Mouse (Mus musculus) liver, embryonic 12.5 days (tissue): Measurements from ENCODE around the gene Naa35. TPM values are rescaled to one million over a fixed set of nuclear protein-coding genes. Genes with fewer than 3 reads are reported as not detected.

Experiments
- ATAC-seq: fragments of 200-750 bp; cut with Nextera tagmentation; 2 replicates; pipeline ENCODE4 v1.8.0; 2017; ENCODE audit warnings: moderate number of reproducible peaks, mild to moderate bottlenecking, moderate library complexity
- H3K27ac ChIP-seq: fragments of 300-500 bp; sonication (generic); 2 replicates; pipeline ENCODE4 v1.5.1; 2016; ENCODE audit warnings: mild to moderate bottlenecking
- H3K27me3 ChIP-seq: fragments of 300-500 bp; sonication (generic); replicated peaks from 2 replicates; pipeline ENCODE4 v1.6.1; 2016; ENCODE audit warnings: mild to moderate bottlenecking, moderate library complexity
- H3K36me3 ChIP-seq: fragments of 300-500 bp; sonication (generic); 2 replicates; pipeline ENCODE4 v1.6.1; 2016; ENCODE audit warnings: mild to moderate bottlenecking, moderate library complexity
- H3K4me1 ChIP-seq: fragments of 300-500 bp; sonication (generic); 2 replicates; pipeline ENCODE4 v1.6.1; 2016
- H3K4me2 ChIP-seq: fragments of 300-500 bp; sonication (generic); 2 replicates; pipeline ENCODE4 v1.6.1; 2016; ENCODE audit warnings: mild to moderate bottlenecking, moderate library complexity
- H3K4me3 ChIP-seq: fragments of 300-500 bp; sonication (generic); 2 replicates; pipeline ENCODE4 v1.5.1; 2016; ENCODE audit warnings: mild to moderate bottlenecking, moderate library complexity
- H3K9ac ChIP-seq: fragments of 300-500 bp; sonication (generic); 2 replicates; pipeline ENCODE4 v1.6.1; 2016; ENCODE audit warnings: mild to moderate bottlenecking, moderate library complexity
- H3K9me3 ChIP-seq: fragments of 300-500 bp; sonication (generic); replicated peaks from 2 replicates; pipeline ENCODE4 v1.6.1; 2016; ENCODE audit warnings: mild to moderate bottlenecking, moderate library complexity
- WGBS: fragments of 180-500 bp; shearing (Covaris S2); methylation state at CpG from one replicate; pipeline ENCODE4 v1.1.7; 2016; ENCODE audit not compliant: insufficient replicate concordance; 5-methylcytosine and 5-hydroxymethylcytosine counted together
- polyA plus RNA-seq: library from polyadenylated mRNA; unstranded; fragments of >200 nt; fragmentation: Nextera tagmentation; extraction: Ambion mirVana; gene quantifications from 2 replicates; pipeline ENCODE4 v1.2.1, GENCODE M21; 2016

Naa35 gene
- polyA plus RNA-seq, 1 experiment from 2014 or later, result 35.5 TPM

GRCm38 (mm10) chr13:59675151-59676011 is 90.3 kb downstream of the Naa35 start, which contains the start of gene Golm1:
Golm1 (minus strand) TSS chr13:59675811.
- no peaks in the 10 kb centered on the region for H3K27me3 ChIP-seq
- peak within 1 kb of the TSS; percentile 87 for H3K4me2 ChIP-seq
- WGBS, result under 1% methylated on average over 43 of the region's 61 CpGs
- peaks cover 78% of the 10 kb centered on the region for H3K4me1 ChIP-seq
- H3K9ac ChIP-seq, result peak within 1 kb of the TSS; percentile 88
- peak within 1 kb of the TSS; percentile 88 for H3K27ac ChIP-seq
- H3K36me3 ChIP-seq, result peaks cover 18% of the 10 kb centered on the region
- H3K9me3 ChIP-seq, result no peaks in the 10 kb centered on the region
- H3K4me3 ChIP-seq, result peak within 1 kb of the TSS; percentile 82
- peak; percentile 88 for ATAC-seq

GRCm38 (mm10) chr13:59676316-59677229 is 91.5 kb downstream of the Naa35 start:
- peak overlapping the region; percentile 87 for H3K4me2 ChIP-seq
- H3K27ac ChIP-seq, result 0 out of 2 replicates have a peak overlapping the region, but pooled peaks have one; percentile 88
- H3K9ac ChIP-seq, result peak overlapping the region; percentile 88; the same call in 1 of the 2 replicates
- no peaks in the 10 kb centered on the region for H3K9me3 ChIP-seq
- no peaks in the 10 kb centered on the region for H3K27me3 ChIP-seq
- 48% methylated on average over 12 of the region's 12 CpGs for WGBS
- H3K36me3 ChIP-seq, result peaks cover 11% of the 10 kb centered on the region; the same call in 1 of the 2 replicates
- H3K4me1 ChIP-seq, result peaks cover 72% of the 10 kb centered on the region
- no peak for ATAC-seq
- H3K4me3 ChIP-seq, result peak overlapping the region; percentile 82

GRCm38 (mm10) chr13:59679306-59679705 is 94.2 kb downstream of the Naa35 start:
- no peaks in the 10 kb centered on the region for H3K9me3 ChIP-seq
- no peaks in the 10 kb centered on the region for H3K36me3 ChIP-seq
- WGBS, result 55% methylated on average over 4 of the region's 4 CpGs
- no peak for ATAC-seq
- H3K4me2 ChIP-seq, result no peak overlapping the region
- no peak overlapping the region for H3K4me3 ChIP-seq
- 0 out of 2 replicates have a peak, but pooled peaks cover 4% of the 10 kb centered on the region for H3K27me3 ChIP-seq
- peaks cover 56% of the 10 kb centered on the region for H3K4me1 ChIP-seq
- peak overlapping the region; percentile 37; the same call in 1 of the 2 replicates for H3K27ac ChIP-seq
- H3K9ac ChIP-seq, result no peak overlapping the region

GRCm38 (mm10) chr13:59679908-59680307 is 94.8 kb downstream of the Naa35 start:
- ATAC-seq, result no peak
- Histone ChIP-seq H3K9me3 (no peaks in the 10 kb centered on the region), H3K27ac (peak overlapping the region; percentile 37; the same call in 1 of the 2 replicates), H3K4me1 (peaks cover 51% of the 10 kb centered on the region), H3K9ac (no peak overlapping the region), H3K4me2 (no peak overlapping the region), H3K36me3 (no peaks in the 10 kb centered on the region), H3K27me3 (0 out of 2 replicates have a peak, but pooled peaks cover 4% of the 10 kb centered on the region), H3K4me3 (no peak overlapping the region)
- WGBS, result 30% methylated on average over 4 of the region's 4 CpGs

GRCm38 (mm10) chr13:59682629-59683028 is 97.6 kb downstream of the Naa35 start:
- Histone ChIP-seq H3K4me3 (no peak overlapping the region), H3K27me3 (0 out of 2 replicates have a peak, but pooled peaks cover 4% of the 10 kb centered on the region), H3K9me3 (no peaks in the 10 kb centered on the region), H3K27ac (no peak overlapping the region), H3K4me2 (peak overlapping the region; percentile 24; the same call in 1 of the 2 replicates), H3K36me3 (no peaks in the 10 kb centered on the region), H3K4me1 (peaks cover 34% of the 10 kb centered on the region), H3K9ac (no peak overlapping the region)
- 7% methylated on average over 7 of the region's 7 CpGs for WGBS
- peak; percentile 65 for ATAC-seq

- no peak overlapping the region for H3K4me3 ChIP-seq
- ATAC-seq, result no peak
- H3K27ac ChIP-seq, result no peak overlapping the region
- no peak overlapping the region for H3K9ac ChIP-seq
- peaks cover 4% of the 10 kb centered on the region; the same call in 1 of the 2 replicates for H3K27me3 ChIP-seq
- WGBS, result 73% methylated on average over 3 of the region's 3 CpGs
- H3K9me3 ChIP-seq, result no peaks in the 10 kb centered on the region
- H3K4me2 ChIP-seq, result no peak overlapping the region
- H3K36me3 ChIP-seq, result no peaks in the 10 kb centered on the region
- peaks cover 20% of the 10 kb centered on the region for H3K4me1 ChIP-seq
Observed at GRCm38 (mm10) chr13:59685236-59685635, 100.2 kb downstream of the Naa35 start.

Other genes starting within 250 kb of the Naa35 start
- gene Agtpbp1, start within 50 bp of the Naa35 start, polyA plus RNA-seq, result 12.1 and 13.2 TPM in 2 replicates
- gene Golm1, start 90.6 kb downstream of the Naa35 start, polyA plus RNA-seq, result 63.8 and 64.2 TPM in 2 replicates
- gene 4921517D22Rik, start 108.8 kb downstream of the Naa35 start, polyA plus RNA-seq, result not detected in 2 replicates
- gene Spata31d1a, start 125.1 kb downstream of the Naa35 start, polyA plus RNA-seq, result 0.05 TPM in 1 of 2 replicates, not detected in the other
- gene Spata31d1b, start 127.0 kb downstream of the Naa35 start, polyA plus RNA-seq, result not detected in 2 replicates
- not detected in 2 replicates for gene Spata31d1d, start 146.5 kb downstream of the Naa35 start, polyA plus RNA-seq
- gene 1700014D04Rik, start 161.5 kb downstream of the Naa35 start, polyA plus RNA-seq, result not detected in 2 replicates
- 216 and 223 TPM in 2 replicates for gene Isca1, start 184.6 kb downstream of the Naa35 start, polyA plus RNA-seq
- not detected in 2 replicates for gene Gm49354, start 197.0 kb downstream of the Naa35 start, polyA plus RNA-seq
- 66.3 and 74.4 TPM in 2 replicates for gene Tut7, start 237.9 kb downstream of the Naa35 start, polyA plus RNA-seq